Mouse (Mus musculus) heart, postnatal 4 days (tissue): Measurements from ENCODE around the gene Scfd2. TPM values are rescaled to one million over a fixed set of nuclear protein-coding genes. Genes with fewer than 3 reads are reported as not detected.

Source experiments
- DNase-seq: peaks from one replicate; pipeline ENCODE4 v3.0.0; 2021
- total RNA-seq, 2 experiments: library from RNA; stranded (reverse); gene quantifications; 2 replicates each; pipeline ENCODE4 v1.2.3; 2021

The Scfd2 gene
- total RNA-seq, 2 experiments from 2014 or later, result 9.9 to 11.9 TPM

DNA sequence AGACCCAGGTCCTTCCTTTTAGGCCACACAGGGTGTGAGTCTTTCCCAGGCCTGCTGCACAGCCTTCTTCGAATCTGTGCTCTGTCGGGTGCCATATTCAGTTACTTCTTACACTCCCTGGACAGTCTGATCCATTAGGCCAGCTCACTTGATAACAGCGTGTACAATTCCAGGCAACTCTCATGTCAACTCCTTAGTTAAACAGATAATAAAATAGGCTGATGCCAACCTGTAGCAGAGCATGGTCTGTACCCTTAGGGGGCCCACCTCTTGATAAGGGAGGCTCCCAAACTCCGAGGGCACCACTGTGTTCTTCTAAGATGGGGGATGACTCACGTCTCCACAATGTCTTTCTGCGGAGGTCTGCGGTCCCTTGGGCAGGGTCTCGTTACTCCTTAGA lies 291.3 kb downstream of the Scfd2 start:
- DNase-seq, result no peak

DNA sequence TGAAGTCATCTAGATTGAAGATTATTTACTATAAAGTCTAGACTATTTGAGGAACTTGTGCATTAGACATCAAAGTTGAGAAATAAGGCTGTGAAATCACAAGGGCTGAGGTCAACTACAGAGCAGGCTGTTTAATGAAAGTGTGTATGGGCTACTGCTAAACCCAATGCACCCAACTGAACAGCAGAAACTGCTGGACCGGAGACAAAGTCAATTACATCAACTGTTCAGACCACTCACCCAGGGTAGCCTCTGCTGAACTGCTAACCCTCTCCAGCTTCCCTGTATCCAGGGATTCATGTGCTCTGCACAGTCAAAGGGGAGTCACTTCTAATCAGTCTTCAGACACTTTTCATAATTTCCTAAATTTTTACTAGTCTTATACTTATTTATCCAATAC lies 292.2 kb downstream of the Scfd2 start:
- no peak for DNase-seq

DNA sequence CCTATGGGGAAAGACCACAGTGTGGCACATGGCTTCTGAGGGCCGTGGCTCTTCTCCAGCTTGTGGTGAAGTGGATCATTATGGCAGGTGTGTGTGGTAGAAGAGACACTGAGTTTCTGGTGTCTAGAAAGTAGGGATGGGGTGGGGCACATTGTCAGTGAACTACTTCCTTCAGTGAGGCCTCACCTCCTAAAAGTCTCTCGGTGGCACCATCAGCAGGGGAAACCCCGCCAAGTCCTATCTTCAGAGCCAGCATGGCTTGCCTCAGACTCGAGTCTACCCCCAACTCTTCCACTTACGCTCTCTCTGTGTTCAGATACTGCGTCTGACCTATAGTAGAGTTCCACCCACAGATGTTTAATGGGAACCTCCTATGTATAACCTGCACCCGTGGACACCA lies 297.8 kb downstream of the Scfd2 start:
- no peak for DNase-seq

DNA sequence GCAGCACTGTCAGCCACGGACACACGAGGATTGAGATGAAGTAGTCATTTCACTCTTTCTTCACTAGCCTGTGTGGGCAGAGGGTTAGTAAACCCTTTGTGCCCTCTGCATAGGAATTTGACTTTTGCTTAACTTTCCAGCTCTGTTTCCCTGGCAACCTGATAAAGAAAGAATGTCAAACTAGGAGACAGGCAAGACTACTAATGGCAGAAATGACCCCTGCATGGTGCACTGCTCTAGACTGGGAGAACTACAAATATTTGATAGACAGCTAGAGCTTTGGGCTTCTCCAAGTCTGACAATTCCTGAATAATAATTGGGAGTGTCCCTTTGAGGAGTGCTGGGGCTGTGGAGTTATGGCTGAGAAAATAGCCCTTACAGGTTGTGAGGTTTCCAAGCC lies 301.0 kb downstream of the Scfd2 start:
- DNase-seq, result no peak

DNA sequence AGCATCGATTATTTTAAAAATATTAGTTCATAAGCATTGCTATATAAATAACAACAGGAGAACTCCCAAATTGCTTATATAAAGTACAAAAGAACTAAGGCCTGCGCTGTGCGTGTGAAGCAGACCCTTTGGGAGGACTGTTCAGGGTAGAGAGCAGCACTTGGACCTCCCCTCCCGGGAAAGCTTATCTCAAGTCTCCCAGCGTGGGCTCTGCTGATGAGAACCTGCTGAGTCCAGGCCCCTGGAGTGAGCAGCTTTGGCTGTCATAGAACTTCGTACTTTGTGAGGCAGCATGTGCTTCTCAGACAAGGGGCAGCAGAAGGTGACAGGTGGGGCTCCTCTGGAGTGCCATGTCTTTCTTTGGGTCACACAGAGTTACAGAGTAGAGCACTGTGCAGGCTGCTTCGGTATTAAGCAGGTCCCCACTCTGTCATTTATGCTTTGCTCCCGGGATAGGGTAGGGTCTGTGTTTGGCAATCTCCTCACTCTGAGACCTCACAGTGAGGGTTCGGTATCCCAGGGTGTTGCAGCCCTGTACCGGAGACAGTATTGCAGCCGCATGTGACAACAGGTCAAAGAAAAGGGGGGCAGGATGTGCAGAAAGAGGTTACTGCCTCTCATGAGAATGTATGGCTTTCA lies 301.7 kb downstream of the Scfd2 start:
- DNase-seq, result no peak

DNA sequence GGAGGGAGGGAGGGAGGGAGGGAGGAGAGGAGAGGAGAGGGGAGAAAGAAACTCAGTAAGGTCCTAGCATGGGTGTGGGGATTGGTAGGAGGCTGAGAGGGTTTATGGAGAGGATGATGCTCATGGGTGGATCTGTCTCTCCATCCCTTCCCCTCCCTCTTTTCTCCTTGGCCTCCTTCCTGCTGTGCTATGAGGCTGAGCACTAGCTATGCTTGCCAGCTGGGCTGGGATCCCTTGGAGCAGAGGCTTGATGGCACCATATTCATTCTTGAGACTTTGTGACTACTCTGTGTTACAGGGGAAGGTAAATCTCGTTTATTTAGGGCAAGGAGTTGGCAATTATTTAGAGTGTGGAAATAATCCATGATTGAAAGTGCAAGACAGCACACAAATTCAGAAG lies 302.6 kb downstream of the Scfd2 start:
- no peak for DNase-seq

DNA sequence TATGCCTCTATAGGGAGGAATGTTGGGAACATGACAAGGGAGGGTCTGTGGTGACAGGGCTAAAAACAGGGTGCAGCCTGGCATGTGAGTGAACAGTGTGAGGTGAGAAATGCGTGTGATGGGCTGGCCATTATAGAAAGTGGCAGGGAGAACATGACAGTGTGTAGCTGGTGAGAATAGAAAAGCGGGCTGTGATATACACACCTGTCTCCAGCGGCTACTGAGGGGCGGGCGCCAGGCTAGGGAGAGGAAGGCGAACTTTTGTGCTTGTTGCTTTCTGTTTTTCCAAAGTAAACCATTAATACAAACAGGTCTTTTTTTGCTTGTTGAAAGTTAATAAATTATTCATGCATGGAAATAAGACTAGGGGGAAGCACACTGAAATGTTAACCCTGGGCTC lies 304.2 kb downstream of the Scfd2 start:
- no peak for DNase-seq

DNA sequence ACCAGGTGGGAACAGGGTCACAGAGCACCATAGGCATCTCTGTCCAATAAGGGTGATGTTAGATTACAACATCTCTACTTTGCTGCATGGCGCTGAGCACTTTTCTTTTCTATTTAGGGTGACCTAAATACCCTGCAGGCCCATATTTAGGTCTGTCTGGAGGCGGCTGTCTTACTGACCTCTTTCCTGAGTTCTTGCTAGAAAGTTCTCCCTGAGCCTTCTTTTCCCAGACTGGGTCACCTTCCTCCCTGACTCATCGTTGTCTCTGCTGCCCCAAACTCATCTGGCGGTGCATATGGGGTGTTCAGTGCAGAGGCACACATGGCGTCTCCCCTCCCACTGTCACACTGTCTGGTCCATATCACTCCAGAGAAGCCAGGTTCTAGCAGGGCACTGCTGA lies 305.4 kb downstream of the Scfd2 start:
- no peak for DNase-seq

DNA sequence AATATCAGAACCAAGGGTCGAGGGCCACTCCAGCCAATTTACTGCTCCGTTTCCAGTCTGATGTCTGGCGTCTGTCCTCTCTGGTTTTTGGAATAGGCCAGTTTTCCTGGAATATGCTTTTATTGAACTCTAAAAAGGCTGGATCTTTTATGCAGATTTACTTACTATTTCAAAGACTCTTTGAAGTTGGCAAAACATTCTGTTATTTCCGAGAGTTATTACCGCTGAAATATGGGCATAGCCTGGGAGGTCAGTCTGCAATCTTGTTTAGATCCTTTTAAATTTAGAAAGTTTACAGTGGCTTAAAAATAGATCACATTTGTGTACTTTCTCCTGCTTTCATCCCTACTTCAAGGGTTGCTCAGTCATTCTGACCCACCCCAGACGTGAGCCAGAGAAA lies 307.1 kb downstream of the Scfd2 start:
- no peak for DNase-seq

DNA sequence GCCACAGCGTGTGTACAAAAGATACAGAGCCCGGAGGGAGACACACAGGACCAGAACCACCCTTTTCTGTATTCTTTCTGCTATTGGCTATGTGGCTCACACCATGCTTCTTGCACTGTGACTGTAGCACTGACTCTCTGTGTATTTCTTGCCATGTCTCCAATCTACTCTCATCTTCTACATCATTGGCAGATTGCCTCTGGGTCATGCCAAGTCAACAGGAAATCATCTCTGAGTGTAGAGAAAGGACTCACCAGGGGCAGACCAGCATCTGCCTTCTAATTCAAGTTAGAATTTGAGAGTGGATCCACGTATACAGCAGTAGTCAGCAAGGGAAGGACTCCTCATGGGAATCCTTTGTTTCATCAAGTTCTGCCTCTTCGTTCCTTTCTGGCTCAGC lies 308.9 kb downstream of the Scfd2 start:
- no peak for DNase-seq

DNA sequence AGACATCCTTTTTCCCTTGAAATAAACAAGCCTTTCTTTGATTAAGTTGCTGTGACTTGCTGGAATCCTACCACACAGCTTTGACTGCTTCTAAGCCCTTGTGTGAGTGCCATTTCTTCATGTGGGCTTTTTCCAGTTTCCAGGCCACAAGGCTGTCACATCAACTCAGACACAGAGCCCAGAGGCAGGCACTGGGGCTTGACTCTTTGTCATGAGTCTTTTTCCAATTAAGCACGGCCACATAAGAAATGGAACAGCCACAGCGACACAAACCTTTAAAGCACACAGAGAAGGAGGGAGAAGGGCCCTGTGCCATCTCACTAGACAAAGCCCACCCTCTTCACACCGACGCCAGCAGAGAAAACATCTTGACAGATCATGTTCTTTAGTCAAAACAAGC lies 313.0 kb downstream of the Scfd2 start:
- no peak for DNase-seq

DNA sequence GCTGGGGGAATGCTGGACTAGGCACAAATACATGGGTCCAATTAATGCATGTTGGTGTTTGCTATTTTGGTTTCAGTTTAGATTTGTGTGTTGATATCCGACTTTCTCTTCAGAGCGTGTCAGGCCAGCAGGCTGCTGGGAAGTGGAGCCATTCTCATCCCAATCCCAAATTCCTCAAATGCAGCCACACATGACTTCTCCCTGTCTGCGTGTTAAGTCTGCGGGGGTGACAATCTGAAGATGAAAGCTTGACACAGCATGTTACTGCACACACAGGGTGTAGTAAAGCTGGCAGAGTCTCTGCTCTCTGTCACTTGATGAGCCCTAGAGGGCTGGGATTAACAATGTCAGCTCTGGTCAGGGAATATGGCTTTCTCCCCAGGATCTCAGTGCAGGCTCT lies 316.4 kb downstream of the Scfd2 start:
- DNase-seq, result no peak

DNA sequence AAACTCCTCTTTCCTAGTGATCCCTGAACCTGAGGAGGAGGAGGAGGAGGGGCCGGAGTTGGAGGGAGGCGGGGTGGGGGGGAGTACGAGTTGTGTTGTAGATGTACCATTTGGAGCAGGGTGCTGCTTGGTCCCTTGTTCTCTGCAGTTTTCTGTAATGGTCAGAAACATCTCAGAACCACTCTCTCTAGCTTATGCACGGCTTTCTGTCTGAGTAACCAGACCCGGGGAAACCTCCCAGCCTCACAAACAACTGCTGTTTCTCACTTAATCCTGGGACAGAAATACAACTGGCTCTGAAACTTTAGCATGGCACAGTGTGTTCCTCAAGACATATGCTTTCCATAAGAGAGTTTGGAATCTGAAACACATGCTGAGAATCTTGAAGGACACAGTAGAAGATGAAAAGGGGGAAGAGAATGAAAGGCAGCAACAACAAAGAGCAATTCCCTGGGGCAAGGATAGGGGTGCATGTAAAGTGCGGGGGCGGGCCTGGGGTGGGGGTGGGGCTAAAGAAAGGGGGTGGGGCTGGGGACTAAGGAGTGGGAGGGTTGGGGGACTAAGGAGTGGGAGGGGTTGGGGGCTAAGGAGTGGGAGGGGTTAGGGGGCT lies 317.0 kb downstream of the Scfd2 start:
- DNase-seq, result no peak

DNA sequence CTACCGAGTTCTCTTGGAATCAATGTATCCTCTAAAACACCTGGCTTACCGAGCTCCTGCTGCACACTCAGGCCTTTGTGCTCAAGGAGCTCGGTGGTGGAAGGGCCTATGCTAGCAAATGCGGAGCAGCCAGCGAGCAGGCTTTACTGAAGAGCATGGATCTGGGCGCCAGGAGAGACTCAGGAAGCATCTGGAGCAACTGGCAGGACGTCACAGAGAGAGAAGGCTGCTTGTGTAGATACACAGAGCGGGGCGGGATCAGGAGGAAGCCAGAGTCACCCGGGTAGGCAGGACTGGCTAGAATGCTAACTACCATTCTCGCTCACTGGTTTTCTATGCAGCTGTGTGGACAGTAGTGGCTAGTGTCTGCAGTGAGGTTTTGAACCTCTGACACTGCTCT lies 320.2 kb downstream of the Scfd2 start:
- DNase-seq, result no peak

DNA sequence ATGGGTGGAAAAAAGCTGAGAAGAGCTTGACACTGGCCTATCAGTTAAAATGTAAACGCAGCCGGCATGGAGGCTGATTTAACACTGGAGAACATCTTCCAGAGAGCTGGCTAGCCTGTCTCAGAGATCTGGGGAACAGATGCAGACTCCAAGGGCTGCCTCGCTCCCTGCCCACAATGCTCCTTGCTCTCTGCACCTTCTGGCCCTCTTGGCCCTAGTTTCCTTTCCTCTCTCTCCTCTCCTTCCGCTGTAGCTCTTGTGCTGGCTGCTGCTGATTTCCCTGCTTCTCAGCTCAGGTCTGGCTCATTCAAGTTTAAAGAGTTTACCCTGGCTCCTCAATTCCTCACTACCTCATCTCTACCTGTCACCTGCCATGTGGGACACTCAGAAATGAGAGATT lies 321.9 kb downstream of the Scfd2 start:
- DNase-seq, result no peak

DNA sequence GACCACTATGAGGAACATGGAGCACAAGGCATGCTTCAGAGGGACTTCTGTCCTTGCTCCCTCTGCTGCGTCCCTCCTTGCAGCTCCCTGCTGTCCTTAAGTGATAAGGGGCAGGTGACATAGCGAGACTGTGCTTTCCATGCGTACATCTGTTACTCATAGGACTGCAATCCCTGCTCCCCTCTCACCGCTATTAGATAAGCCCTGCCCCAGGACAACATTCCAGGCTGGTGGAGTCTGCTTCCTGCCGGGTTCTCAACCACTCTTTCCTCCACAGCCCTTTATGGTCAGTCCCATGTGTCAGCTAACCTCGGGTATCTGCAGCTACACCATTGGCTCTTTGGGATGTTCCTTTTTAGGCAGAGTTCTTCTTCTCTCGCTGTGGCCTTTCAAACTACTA lies 323.1 kb downstream of the Scfd2 start:
- no peak for DNase-seq

DNA sequence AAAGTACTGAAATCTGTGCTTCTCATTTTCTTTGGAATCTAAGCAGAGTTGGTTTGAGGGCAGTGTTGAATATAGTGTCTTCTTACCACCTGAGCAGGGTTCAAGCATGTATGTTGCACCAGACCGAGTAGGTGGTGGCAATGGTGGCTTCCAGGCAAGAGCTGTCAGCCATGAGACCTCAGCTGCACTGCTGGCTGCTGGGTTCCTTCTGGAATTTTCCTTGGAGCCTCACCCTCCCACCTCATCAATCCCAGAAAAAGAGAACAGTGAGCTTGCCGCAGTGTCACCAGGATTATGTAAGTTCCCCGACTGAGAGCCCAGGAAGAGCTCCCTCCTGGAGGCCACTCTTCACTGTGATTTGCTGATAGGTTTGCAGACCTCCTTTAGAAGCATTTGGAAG lies 324.4 kb downstream of the Scfd2 start:
- DNase-seq, result no peak

DNA sequence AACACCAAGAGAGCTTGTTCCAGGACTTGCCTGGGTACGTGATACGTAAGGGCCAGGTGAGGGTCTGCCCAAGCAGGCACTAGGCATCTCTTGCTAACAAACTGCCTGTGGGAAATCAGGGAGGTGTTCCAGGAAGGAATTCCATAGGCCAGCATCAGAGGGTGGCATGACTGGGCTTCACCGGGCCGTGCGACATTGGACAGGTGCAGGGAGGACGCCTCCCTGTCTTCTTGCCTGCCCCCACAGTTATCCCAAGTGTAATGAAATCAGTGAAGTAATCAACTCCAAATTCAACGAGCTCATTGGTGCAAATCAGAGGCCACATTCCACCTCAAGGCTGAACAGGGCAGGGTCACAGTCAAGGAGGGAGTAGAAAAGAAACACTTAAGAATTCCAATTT lies 324.9 kb downstream of the Scfd2 start:
- no peak for DNase-seq

DNA sequence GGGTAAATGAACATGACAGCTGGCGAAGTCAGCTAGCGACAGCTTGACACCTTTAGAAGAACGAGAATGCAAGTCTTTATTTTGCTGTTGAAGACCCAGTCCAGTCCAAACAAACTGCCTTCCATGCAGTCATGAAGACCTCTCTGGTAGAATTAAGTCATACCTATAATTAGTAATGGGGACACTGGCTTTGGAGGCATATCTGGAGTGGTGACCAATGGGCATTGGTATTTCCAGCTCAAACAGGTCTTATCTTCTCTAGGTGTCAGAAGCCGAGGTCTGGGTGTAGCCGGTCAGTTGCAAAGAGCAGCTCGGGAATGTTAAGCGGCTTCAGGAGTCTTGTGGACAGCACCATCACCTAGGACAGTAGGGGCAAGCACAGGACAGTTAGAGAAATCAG lies 325.5 kb downstream of the Scfd2 start:
- peak; percentile 57 for DNase-seq

DNA sequence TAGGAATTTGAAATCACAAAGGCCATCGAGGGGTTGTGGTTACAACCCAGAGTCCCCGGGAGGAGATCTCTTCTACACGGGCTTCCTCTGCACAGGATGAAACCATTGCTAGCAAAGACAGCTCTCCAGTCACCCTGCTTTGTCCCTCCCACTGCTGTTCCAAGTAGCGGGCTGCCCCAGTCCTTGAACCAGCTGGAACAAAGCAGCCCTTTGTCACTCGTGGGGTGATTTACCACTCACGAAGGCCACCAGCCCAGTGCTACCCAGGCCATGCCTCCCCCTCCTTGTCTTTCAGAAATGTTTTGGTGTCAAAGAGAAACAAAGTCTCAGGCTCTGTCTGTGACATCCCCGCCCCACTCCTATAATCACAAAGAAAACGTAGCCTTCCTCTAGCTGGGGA lies 326.1 kb downstream of the Scfd2 start:
- DNase-seq, result no peak

DNA sequence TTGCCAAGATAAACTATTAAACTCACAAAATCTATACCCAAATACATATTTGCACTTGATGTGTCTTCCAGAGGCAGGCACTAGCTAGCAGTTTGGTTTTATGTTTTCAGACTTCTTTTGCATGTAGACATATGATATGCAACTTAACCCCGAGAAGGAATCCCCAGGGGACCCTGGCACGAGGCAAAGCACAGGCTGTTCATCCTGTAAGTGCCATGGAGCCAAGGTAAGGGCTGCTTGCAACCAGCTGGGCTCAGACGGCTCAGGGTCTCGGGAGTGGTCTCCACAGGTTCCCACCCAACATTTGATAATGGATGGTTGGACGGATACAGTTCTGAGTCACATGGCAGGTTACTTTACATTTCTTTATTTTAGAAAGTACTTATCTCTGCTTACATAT lies 327.1 kb downstream of the Scfd2 start:
- DNase-seq, result no peak

DNA sequence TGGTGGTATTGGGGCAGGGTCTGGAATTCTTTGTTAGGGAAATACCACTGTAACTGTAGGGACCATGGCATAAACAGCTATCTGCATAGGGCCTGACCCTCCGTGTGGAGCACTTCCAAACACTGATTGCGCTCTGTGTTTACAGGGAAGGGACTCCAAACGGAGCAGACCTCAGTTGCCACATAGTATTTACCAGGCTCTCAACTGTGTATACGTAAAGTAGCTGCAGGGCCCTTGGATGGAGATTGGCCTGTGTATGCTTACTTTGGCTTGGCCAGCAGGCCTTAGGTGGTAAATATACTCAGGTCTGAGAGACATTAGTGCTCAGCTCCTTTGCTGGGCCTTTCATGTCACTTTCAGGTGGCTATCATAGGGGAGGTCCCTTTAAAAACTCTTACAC lies 329.0 kb downstream of the Scfd2 start:
- DNase-seq, result no peak

DNA sequence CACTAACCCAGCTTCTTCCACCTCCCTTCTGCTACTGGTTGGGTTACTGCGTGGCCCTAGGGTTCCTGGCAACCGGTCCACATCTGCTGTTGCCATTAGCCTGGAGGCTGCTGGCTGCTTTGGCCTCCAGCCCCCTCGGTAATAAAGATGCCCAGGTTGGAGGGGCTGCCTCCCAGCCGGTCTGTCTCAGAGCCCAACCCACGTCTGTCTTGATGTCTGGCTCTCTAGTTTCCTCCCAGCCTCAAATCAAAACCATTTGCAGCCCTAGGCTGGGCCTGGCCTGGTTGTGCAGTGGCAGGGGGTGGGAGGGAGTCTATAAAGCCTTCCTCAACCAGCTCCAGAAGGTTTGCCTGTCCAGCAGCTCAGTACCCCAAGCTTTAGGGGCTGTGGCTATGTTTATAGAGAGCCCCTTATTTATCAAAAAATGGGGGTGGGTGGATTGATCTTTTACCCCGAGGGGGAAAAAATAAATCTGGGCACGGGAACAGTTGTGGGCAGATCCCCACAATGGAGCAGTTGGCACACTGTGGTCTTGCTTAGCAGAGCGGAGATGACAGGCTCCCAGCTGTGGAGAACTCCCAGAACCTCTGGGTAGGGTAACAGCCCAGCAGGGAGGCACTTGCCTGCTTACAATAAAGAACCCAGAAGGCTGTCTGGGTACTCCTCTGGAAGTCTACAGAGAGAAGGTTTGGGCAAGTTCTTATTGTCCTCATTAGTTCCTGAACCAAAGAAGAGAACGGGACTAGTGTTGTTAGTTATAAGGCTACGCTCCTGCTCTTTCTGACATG lies 329.8 kb downstream of the Scfd2 start:
- DNase-seq, result no peak

DNA sequence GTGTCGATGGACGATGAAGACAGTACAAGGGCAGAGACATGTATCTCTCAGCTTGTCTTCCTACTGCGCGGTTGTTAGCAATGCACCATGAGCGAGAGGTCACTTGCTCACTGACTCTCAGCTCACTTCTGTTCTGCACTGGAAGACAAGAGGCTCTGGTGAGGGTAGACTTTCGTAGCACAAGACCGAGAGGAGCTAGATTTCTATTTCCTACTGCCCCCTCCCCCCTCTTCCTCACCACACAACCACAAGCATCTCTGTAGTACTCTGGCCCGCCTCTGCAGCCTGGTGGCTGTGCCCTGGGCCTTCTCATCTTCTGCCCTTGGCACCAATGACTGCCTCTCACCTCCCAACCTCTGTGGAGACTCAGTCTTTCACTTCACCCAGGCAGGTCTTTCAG lies 331.1 kb downstream of the Scfd2 start:
- DNase-seq, result no peak
